Mouse (Mus musculus) layer of hippocampus, adult 9-10 months (tissue): Measurements from ENCODE around the gene E330017A01Rik.

Experiments used
- DNase-seq: peaks from one replicate; pipeline ENCODE4 v3.0.0; 2022; ENCODE audit warnings: low spot score

The E330017A01Rik gene

DNA sequence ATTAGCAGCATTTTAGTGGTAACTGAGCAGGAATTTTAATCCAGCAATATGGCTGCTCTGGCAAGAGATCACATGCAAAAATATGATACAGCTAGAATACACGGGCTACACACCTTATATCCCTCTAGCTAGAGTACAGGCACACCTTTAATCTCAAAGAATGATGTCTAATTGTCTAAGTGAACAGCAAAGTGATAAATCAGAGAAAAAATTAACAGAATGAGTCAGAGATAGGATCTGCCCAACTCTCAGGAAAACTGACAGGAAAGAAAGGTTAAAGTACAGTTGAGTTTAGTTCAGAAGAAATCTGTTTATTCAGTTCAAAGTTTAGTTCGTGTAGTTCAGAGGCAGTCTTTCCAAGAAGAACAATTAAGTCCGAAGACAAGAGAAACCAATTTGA is 47.2 kb downstream of the E330017A01Rik start:
- DNase-seq, result no peak

DNA sequence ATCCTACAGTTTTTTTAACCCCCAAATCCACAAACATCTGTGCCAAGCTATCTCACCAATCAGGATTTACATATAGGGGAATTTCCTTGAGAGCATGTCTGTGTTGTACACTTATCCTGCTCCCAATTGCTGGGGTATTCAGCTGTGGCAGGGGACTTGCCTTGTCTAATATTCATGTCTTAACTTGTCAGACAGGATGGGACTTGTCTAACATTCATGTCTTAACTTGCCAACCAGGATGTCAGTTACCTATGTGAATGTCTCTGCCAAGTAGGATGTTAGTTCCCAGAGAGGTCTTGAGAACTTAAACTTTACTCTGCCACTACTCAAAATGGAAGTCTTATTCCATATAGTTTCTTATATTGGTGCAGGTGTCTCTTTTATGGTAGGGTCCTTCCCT is 49.1 kb downstream of the E330017A01Rik start:
- DNase-seq, result no peak
